Mouse (Mus musculus) adipose tissue, adult 10 weeks (tissue): ENCODE data around the gene Pon3. TPM values are rescaled to one million over a fixed set of nuclear protein-coding genes. Genes with fewer than 3 reads are reported as not detected.

Experiments
- polyA plus RNA-seq: library from polyadenylated mRNA; stranded (reverse); fragments of 350-450 nt; fragmentation: Illumina TruSeq; extraction: RNeasy Lipid Tissue Mini Kit (QIAGEN cat#74804); gene quantifications from one replicate; pipeline ENCODE4 v1.2.3, GENCODE M21; 2014; ENCODE audit warnings: low read depth, low replicate concordance

Gene Pon3
- polyA plus RNA-seq, result 51.1 TPM

DNA sequence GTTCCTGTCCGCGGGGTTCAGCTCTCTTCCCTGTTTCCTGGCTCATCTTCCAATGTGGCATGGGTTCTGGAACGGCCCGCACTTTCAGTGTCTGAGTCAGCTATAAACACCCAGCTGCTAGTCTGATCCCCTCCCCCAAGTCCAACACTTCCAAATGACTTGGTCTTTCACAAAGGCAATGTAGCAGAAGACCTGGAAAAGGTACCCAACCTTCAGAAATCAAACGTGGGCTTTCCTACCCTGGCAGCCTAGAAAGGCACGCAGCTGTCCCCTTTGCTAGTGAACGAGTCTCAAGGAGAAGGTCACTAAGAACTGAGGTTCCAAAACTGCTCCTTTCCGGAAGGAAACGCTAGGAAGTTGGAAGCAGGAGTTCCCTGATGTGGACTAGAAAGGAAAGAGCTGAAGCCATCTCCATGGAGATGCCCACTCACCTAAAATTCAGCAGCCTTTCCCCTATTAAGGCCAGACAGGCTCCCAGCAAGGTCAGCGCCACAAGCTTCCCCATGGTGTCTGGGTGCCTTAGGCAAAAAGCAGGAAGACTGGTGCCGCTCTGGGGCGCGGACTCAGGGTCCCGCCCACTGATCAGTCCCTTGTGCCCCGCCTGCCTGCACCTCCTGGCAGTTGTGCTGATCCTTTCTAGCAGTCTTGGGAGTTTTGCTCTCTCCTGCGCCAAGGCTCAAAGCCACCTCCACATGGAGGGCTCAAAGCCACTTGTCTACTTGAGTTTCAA lies at the start of gene Pon3:
Gene Pon3 (minus strand): TSS at position 565 of the 730 bp plus-strand sequence.

DNA sequence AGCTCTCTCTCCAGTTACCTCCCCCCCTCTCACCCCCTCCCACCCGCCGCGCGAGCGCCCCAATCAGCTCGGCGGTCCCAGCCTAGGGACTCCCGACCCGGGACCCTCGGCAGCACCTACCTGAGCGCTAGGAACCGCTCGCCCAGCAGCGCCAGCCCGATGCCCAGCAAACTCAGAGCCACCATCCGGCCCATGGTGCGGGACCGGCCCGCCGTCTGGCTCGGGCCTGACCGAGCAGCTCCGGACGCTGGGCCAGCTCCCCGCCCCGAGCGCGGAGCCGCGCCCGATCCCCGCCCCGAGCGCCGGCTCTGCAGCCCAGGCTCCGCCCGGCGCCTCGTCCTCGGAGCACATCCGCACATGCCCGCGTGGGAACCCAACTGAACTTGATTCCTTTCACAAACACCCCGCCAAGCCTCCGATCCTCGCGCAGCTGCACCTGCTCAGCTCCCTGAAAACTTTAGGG lies 42.0 kb upstream of the Pon3 start, which contains the start of gene Pon2:
Gene Pon2 (minus strand): TSS at position 364 of the 463 bp plus-strand sequence.

DNA sequence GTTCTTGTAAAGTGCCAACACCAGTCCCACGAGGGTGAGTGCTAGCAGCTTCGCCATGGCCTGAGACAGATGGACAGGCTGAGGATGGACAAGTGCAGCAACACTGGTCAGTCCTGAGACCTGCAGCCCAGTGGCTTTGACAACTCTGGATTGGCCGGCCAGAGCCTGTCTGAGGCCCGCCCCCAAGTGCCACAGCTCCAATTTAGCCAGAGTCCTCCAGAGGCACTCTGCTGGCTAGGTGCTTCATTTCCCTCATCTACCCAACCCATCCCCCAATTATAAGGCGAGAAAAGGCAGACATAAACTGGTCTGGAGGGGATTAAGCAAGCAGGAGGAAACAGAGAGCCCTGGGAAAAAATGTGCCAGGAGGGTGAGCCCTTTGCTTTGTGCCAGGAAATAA lies 62.4 kb downstream of the Pon3 start, which contains the start of gene Pon1:
Gene Pon1 (minus strand): TSS at position 254 of the 400 bp plus-strand sequence.

Other genes starting within 250 kb of the Pon3 start
- 4.2 TPM for gene Pon1, start 62.3 kb downstream of the Pon3 start, polyA plus RNA-seq
- gene Pon2, start 42.2 kb upstream of the Pon3 start, polyA plus RNA-seq, result 54.3 TPM
- gene Asb4, start 127.1 kb upstream of the Pon3 start, polyA plus RNA-seq, result 1.7 TPM
- 21.2 TPM for gene Pdk4, start 240.0 kb upstream of the Pon3 start, polyA plus RNA-seq